Mouse (Mus musculus) heart, embryonic 15.5 days (tissue): ENCODE data around the gene Angptl4. TPM values are rescaled to one million over a fixed set of nuclear protein-coding genes. Genes with fewer than 3 reads are reported as not detected.

Experiments used
- ATAC-seq: fragments of 200-750 bp; cut with Nextera tagmentation; replicated peaks from 2 replicates; pipeline ENCODE4 v1.8.0; 2017; ENCODE audit warnings: low read depth, moderate TSS enrichment; ENCODE audit not compliant: insufficient number of reproducible peaks, insufficient read depth, low FRiP score
- H3K27ac ChIP-seq: fragments of 300-500 bp; sonication (generic); 2 replicates; pipeline ENCODE4 v1.5.1; 2015; ENCODE audit warnings: mild to moderate bottlenecking, inconsistent platforms
- H3K27me3 ChIP-seq: fragments of 300-500 bp; sonication (generic); 2 replicates; pipeline ENCODE4 v1.6.1; 2015; ENCODE audit warnings: inconsistent platforms
- H3K36me3 ChIP-seq: fragments of 300-500 bp; sonication (generic); 2 replicates; pipeline ENCODE4 v1.6.1; 2015; ENCODE audit warnings: mild to moderate bottlenecking, inconsistent platforms
- H3K4me1 ChIP-seq: fragments of 300-500 bp; sonication (generic); replicated peaks from 2 replicates; pipeline ENCODE4 v1.6.1; 2015; ENCODE audit warnings: inconsistent platforms
- H3K4me2 ChIP-seq: fragments of 300-500 bp; sonication (generic); 2 replicates; pipeline ENCODE4 v1.6.1; 2015; ENCODE audit warnings: inconsistent platforms, mild to moderate bottlenecking, moderate library complexity
- H3K4me3 ChIP-seq: fragments of 300-500 bp; sonication (generic); 2 replicates; pipeline ENCODE4 v1.5.1; 2015; ENCODE audit warnings: mild to moderate bottlenecking, inconsistent platforms
- H3K9ac ChIP-seq: fragments of 300-500 bp; sonication (generic); 2 replicates; pipeline ENCODE4 v1.6.1; 2015; ENCODE audit warnings: mild to moderate bottlenecking, inconsistent platforms
- H3K9me3 ChIP-seq: fragments of 300-500 bp; sonication (generic); replicated peaks from 2 replicates; pipeline ENCODE4 v1.6.1; 2016; ENCODE audit warnings: inconsistent platforms
- WGBS: fragments of 180-500 bp; shearing (Covaris S2); methylation state at CpG from one replicate; pipeline ENCODE4 v1.1.7; 2015; ENCODE audit warnings: mixed read lengths; 5-methylcytosine and 5-hydroxymethylcytosine counted together
- polyA plus RNA-seq: library from polyadenylated mRNA; unstranded; fragments of >200 nt; fragmentation: Nextera tagmentation; extraction: Ambion mirVana; gene quantifications from 2 replicates; pipeline ENCODE4 v1.2.1, GENCODE M21; 2015

The Angptl4 gene
- polyA plus RNA-seq, 1 experiment from 2014 or later: 15.4 TPM

GRCm38 (mm10) chr17:33774573-33775155 lies 7.0 kb downstream of the Angptl4 start:
- H3K27ac ChIP-seq: no peak overlapping the region
- 0 out of 2 replicates have a peak, but pooled peaks cover 3% of the 10 kb centered on the region for H3K27me3 ChIP-seq
- no peak for ATAC-seq
- H3K9ac ChIP-seq: no peak overlapping the region
- peaks cover 18% of the 10 kb centered on the region for H3K4me1 ChIP-seq
- WGBS: 85% methylated on average over 8 of the region's 8 CpGs
- peaks cover 11% of the 10 kb centered on the region; the same call in 1 of the 2 replicates for H3K36me3 ChIP-seq
- no peak overlapping the region for H3K4me2 ChIP-seq
- H3K9me3 ChIP-seq: no peaks in the 10 kb centered on the region
- H3K4me3 ChIP-seq: no peak overlapping the region

GRCm38 (mm10) chr17:33773871-33774572 lies 7.6 kb downstream of the Angptl4 start:
- peaks cover 11% of the 10 kb centered on the region; the same call in 1 of the 2 replicates for H3K36me3 ChIP-seq
- H3K9me3 ChIP-seq: no peaks in the 10 kb centered on the region
- no peak overlapping the region for H3K4me2 ChIP-seq
- H3K9ac ChIP-seq: no peak overlapping the region
- H3K4me1 ChIP-seq: peaks cover 11% of the 10 kb centered on the region
- WGBS: 83% methylated on average over 6 of the region's 6 CpGs
- H3K27ac ChIP-seq: no peak overlapping the region
- no peak for ATAC-seq
- H3K4me3 ChIP-seq: no peak overlapping the region
- H3K27me3 ChIP-seq: 0 out of 2 replicates have a peak, but pooled peaks cover 3% of the 10 kb centered on the region

- 79% methylated on average over 6 of the region's 6 CpGs for whole genome bisulfite sequencing
- no peak for ATAC-seq
- Histone ChIP-seq H3K4me1 (peaks cover 5% of the 10 kb centered on the region), H3K27ac (no peak overlapping the region), H3K9ac (no peak overlapping the region), H3K36me3 (peaks cover 11% of the 10 kb centered on the region; the same call in 1 of the 2 replicates), H3K27me3 (0 out of 2 replicates have a peak, but pooled peaks cover 3% of the 10 kb centered on the region), H3K9me3 (no peaks in the 10 kb centered on the region), H3K4me3 (no peak overlapping the region), H3K4me2 (no peak overlapping the region)
These were observed 8.2 kb downstream of the Angptl4 start for GRCm38 (mm10) chr17:33773426-33773825.

GRCm38 (mm10) chr17:33771617-33772016 lies 10.0 kb downstream of the Angptl4 start:
- 91% methylated on average over 4 of the region's 4 CpGs for WGBS
- Histone ChIP-seq H3K27me3 (0 out of 2 replicates have a peak, but pooled peaks cover 3% of the 10 kb centered on the region), H3K36me3 (peaks cover 6% of the 10 kb centered on the region; the same call in 1 of the 2 replicates), H3K27ac (no peak overlapping the region), H3K4me2 (no peak overlapping the region), H3K9me3 (no peaks in the 10 kb centered on the region), H3K4me3 (no peak overlapping the region), H3K9ac (no peak overlapping the region), H3K4me1 (no peaks in the 10 kb centered on the region)
- ATAC-seq: no peak

- H3K4me3 ChIP-seq: no peak overlapping the region
- H3K4me2 ChIP-seq: no peak overlapping the region
- H3K9ac ChIP-seq: no peak overlapping the region
- ATAC-seq: no peak
- H3K36me3 ChIP-seq: no peaks in the 10 kb centered on the region
- no peaks in the 10 kb centered on the region for H3K4me1 ChIP-seq
- 0 out of 2 replicates have a peak, but pooled peaks cover 2% of the 10 kb centered on the region for H3K27me3 ChIP-seq
- H3K9me3 ChIP-seq: no peaks in the 10 kb centered on the region
- 63% methylated on average over 3 of the region's 3 CpGs for WGBS
- H3K27ac ChIP-seq: no peak overlapping the region
These were observed 15.2 kb downstream of the Angptl4 start for GRCm38 (mm10) chr17:33766389-33766788.

GRCm38 (mm10) chr17:33760255-33761165 lies 21.1 kb downstream of the Angptl4 start, which contains the start of gene Rab11b:
Gene Rab11b, minus strand, starts transcription at chr17:33760530.
- peak within 1 kb of the TSS; percentile 99 for H3K27ac ChIP-seq
- H3K27me3 ChIP-seq: no peaks in the 10 kb centered on the region
- H3K9ac ChIP-seq: peak within 1 kb of the TSS; percentile 95
- H3K4me1 ChIP-seq: peaks cover 40% of the 10 kb centered on the region
- ATAC-seq: peak; percentile 99
- H3K9me3 ChIP-seq: no peaks in the 10 kb centered on the region
- H3K36me3 ChIP-seq: no peaks in the 10 kb centered on the region
- 2% methylated on average over 35 of the region's 35 CpGs for WGBS
- peak within 1 kb of the TSS; percentile 82 for H3K4me3 ChIP-seq
- peak within 1 kb of the TSS; percentile 68 for H3K4me2 ChIP-seq

- WGBS: under 1% methylated on average over 38 of the region's 38 CpGs
- Histone ChIP-seq H3K27me3 (no peaks in the 10 kb centered on the region), H3K9ac (peak overlapping the region; percentile 95), H3K27ac (peak overlapping the region; percentile 99), H3K4me1 (peaks cover 45% of the 10 kb centered on the region), H3K4me3 (peak overlapping the region; percentile 82), H3K9me3 (no peaks in the 10 kb centered on the region), H3K36me3 (no peaks in the 10 kb centered on the region), H3K4me2 (peak overlapping the region; percentile 68)
- peak; percentile 86 for ATAC-seq
These were observed 21.8 kb downstream of the Angptl4 start for GRCm38 (mm10) chr17:33759767-33760254.

- H3K4me2 ChIP-seq: peak overlapping the region; percentile 21; the same call in 1 of the 2 replicates
- H3K4me1 ChIP-seq: peaks cover 65% of the 10 kb centered on the region
- ATAC-seq: no peak
- no peaks in the 10 kb centered on the region for H3K27me3 ChIP-seq
- H3K9me3 ChIP-seq: no peaks in the 10 kb centered on the region
- no peaks in the 10 kb centered on the region for H3K36me3 ChIP-seq
- no peak overlapping the region for H3K9ac ChIP-seq
- H3K27ac ChIP-seq: 0 out of 2 replicates have a peak overlapping the region, but pooled peaks have one; percentile 17
- no peak overlapping the region for H3K4me3 ChIP-seq
- WGBS: 38% methylated on average over 4 of the region's 4 CpGs
These were observed 24.4 kb downstream of the Angptl4 start for GRCm38 (mm10) chr17:33757231-33757630.

- Histone ChIP-seq H3K27ac (peak overlapping the region; percentile 17; the same call in 1 of the 2 replicates), H3K9me3 (no peaks in the 10 kb centered on the region), H3K36me3 (no peaks in the 10 kb centered on the region), H3K4me3 (no peak overlapping the region), H3K27me3 (no peaks in the 10 kb centered on the region), H3K4me1 (peaks cover 65% of the 10 kb centered on the region), H3K4me2 (peak overlapping the region; percentile 7; the same call in 1 of the 2 replicates), H3K9ac (no peak overlapping the region)
- ATAC-seq: no peak
- 80% methylated on average over 3 of the region's 3 CpGs for WGBS
These were observed 25.4 kb downstream of the Angptl4 start for GRCm38 (mm10) chr17:33756108-33756790.

GRCm38 (mm10) chr17:33755418-33756107 lies 26.1 kb downstream of the Angptl4 start:
- Histone ChIP-seq H3K27me3 (no peaks in the 10 kb centered on the region), H3K36me3 (no peaks in the 10 kb centered on the region), H3K4me1 (peaks cover 67% of the 10 kb centered on the region), H3K9ac (no peak overlapping the region), H3K4me2 (no peak overlapping the region), H3K4me3 (no peak overlapping the region), H3K27ac (0 out of 2 replicates have a peak overlapping the region, but pooled peaks have one; percentile 17), H3K9me3 (no peaks in the 10 kb centered on the region)
- no peak for ATAC-seq
- 81% methylated on average over 10 of the region's 10 CpGs for WGBS
